Mouse (Mus musculus): ENCODE data around the gene Gm47283. TPM values are rescaled to one million over a fixed set of nuclear protein-coding genes. Genes with fewer than 3 reads are reported as not detected.
"Not testable (repeated sequence)": the region's sequence is repeated elsewhere in the genome, so short reads cannot be mapped to it uniquely, and the experiment has no call there.

Gm47283 gene
- polyA plus RNA-seq (2011; ENCODE audit: insufficient read depth, insufficient read length, low replicate concordance, missing spikeins), result not detected in 2 replicates

DNA sequence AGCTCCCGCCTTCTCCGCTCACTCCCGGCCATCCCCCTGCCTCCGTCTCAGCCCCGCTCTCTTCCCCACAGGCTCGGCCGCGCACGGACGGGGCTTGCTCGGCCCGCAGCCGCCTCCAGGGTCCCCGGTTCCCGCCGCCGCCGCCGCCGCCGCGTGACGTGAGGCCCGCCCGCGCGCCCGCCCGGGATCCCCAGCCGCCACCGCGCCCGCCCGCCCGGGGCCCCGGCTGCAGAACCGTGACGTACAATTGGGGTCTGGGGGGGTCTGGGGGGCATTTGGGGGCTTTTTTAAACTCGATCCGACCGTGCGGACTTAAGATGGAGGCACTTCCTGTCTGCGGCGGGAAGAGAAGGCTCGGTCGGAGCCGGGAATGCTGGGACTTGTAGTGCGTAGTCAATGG, at the start of gene Gm47283:
TSS of gene Gm47283 (plus strand) at position 301 of the 400 bp plus-strand sequence.
- not testable (repeated sequence) for H3K27ac ChIP-seq (ENCODE audit: control insufficient read depth, insufficient read depth, low read depth, low read length, poor library complexity); H3K4me3 ChIP-seq (replicated peaks; ENCODE audit: control insufficient read depth, low read depth, low read length); H3K4me1 ChIP-seq (ENCODE audit: control insufficient read depth, insufficient read depth, low read length)
- WGBS, result no CpG with 5 or more reads among the region's 48 CpGs

DNA sequence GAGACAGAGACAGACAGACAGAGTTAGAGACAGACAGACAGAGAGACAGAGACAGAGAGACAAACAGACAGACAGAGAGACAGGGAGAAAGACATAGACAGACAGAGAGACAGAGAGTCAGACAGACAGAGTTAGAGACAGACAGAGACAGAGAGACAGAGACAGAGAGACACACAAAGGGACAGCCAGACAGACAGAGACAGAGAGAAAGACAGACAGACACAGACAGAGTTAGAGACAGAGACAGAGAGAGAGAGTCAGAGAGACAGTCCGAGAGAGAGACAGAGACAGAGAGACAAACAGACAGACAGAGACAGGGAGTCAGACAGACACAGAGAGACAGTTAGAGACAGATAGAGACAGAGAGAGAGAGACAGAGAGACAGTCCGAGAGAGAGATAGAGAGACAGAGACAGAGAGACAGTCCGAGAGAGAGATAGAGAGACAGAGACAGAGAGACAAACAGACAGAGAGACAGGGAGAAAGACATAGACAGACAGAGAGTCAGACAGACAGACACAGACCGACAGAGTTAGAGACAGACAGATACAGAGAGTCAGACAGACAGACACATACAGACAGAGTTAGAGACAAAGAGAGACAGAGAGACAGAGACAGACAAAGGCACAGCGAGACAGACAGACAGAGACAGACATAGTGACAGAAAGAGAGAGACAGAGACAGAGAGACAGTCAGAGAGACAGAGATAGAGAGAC, 49.2 kb upstream of the Gm47283 start:
- H3K4me3 ChIP-seq (replicated peaks; ENCODE audit: control insufficient read depth, low read depth, low read length); H3K4me1 ChIP-seq (ENCODE audit: control insufficient read depth, insufficient read depth, low read length); H3K27ac ChIP-seq (ENCODE audit: control insufficient read depth, insufficient read depth, low read depth, low read length, poor library complexity): not testable (repeated sequence)
- 74% methylated on average over 4 of the region's 5 CpGs for WGBS

DNA sequence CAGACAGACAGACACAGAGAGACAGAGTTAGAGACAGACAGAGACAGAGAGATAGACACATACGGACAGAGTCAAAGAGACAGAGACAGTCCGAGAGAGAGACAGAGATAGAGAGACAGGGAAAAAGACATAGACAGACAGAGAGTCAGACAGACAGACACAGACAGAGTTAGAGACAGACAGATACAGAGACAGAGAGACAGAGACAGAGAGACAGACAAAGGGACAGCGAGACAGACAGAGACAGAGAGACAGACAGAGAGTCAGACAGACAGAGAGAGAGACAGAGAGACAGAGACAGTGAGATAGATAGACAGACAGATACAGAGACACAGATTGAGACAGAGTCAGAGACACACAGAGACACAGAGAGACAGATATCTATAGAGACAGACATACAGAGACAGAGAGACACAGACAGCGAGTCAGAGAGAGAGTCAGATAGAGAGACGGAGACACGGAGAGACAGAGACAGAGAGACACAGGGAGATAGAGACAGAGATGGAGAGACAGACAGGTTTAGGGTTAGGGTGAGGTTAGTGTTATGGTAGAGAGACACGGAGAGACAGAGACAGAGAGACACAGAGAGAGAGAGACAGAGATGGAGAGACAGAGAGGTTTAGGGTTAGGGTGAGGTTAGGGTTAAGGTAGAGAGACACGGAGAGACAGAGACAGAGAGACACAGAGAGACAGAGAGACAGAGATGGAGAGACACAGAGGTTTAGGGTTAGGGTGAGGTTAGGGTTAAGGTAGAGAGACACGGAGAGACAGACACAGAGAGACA, 48.1 kb upstream of the Gm47283 start:
- H3K27ac ChIP-seq (ENCODE audit: control insufficient read depth, insufficient read depth, low read depth, low read length, poor library complexity); H3K4me3 ChIP-seq (replicated peaks; ENCODE audit: control insufficient read depth, low read depth, low read length); H3K4me1 ChIP-seq (ENCODE audit: control insufficient read depth, insufficient read depth, low read length): not testable (repeated sequence)
- 72% methylated on average over 6 of the region's 9 CpGs for WGBS

DNA sequence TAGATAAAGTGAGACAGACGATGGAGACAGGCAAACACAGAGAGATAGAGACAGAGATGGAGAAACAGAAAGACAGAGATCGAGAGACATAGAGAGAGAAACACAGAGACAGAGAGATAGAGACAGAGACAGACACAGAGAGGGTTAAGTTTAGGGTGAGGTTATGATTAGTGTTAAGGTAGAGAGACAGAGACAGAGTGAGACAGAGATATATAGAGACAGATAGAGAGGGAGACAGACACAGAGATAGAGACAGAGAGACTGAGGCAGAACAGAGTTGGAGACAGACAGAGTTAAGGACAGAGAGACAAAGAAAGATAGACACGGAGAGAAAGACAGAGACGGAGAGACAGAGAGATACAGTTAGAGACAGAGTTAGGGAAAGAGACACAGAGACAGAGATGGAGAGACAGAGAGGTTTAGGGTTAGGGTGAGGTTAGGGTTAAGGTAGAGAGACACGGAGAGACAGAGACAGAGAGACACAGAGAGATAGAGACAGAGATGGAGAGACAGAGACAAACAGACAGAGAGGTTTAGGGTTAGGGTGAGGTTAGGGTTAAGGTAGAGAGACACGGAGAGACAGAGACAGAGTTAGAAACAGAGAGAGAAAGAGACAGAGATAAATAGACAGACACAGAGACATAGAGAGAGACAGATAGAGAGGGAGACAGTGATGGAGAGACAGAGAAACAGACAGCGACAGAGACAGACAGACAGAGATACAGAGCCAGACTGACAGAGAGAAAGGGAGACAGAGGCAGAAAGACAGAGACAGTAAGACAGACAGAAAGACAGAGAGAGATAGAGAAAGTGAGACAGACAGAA, 46.7 kb upstream of the Gm47283 start:
- TF ChIP-seq POLR2A (IDR thresholded peaks at IDR 0.05; ENCODE audit: borderline replicate concordance, control insufficient read depth, low read depth, low read length), result no peak
- TF ChIP-seq CTCF (IDR thresholded peaks at IDR 0.05; ENCODE audit: control insufficient read depth, insufficient read depth, low read length), result no peak
- no peak overlapping the region for H3K27ac ChIP-seq (ENCODE audit: control insufficient read depth, insufficient read depth, low read depth, low read length, poor library complexity)
- H3K4me3 ChIP-seq (replicated peaks; ENCODE audit: control insufficient read depth, low read depth, low read length), result no peak overlapping the region
- no peaks in the 10 kb centered on the region for H3K4me1 ChIP-seq (ENCODE audit: control insufficient read depth, insufficient read depth, low read length)
- 63% methylated on average over 4 of the region's 7 CpGs for WGBS

DNA sequence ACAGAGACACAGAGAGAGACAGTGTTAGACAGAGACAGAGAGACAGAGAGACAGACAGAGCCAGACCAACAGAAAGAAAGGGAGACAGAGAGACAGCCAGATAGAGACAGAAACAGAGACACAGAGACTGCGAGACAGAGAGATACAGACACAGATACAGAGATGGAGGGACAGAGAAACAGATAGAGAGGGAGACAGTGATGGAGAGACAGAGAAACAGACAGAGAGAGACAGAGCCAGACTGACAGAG, 46.2 kb upstream of the Gm47283 start:
- Histone ChIP-seq H3K4me3 (replicated peaks; ENCODE audit: control insufficient read depth, low read depth, low read length) (no peak overlapping the region), H3K4me1 (ENCODE audit: control insufficient read depth, insufficient read depth, low read length) (no peaks in the 10 kb centered on the region), H3K27ac (ENCODE audit: control insufficient read depth, insufficient read depth, low read depth, low read length, poor library complexity) (no peak overlapping the region)
- TF ChIP-seq POLR2A (IDR thresholded peaks at IDR 0.05; ENCODE audit: borderline replicate concordance, control insufficient read depth, low read depth, low read length) (no peak), CTCF (IDR thresholded peaks at IDR 0.05; ENCODE audit: control insufficient read depth, insufficient read depth, low read length) (no peak)
- WGBS, result 84% methylated on average over 1 of the region's 1 CpGs

DNA sequence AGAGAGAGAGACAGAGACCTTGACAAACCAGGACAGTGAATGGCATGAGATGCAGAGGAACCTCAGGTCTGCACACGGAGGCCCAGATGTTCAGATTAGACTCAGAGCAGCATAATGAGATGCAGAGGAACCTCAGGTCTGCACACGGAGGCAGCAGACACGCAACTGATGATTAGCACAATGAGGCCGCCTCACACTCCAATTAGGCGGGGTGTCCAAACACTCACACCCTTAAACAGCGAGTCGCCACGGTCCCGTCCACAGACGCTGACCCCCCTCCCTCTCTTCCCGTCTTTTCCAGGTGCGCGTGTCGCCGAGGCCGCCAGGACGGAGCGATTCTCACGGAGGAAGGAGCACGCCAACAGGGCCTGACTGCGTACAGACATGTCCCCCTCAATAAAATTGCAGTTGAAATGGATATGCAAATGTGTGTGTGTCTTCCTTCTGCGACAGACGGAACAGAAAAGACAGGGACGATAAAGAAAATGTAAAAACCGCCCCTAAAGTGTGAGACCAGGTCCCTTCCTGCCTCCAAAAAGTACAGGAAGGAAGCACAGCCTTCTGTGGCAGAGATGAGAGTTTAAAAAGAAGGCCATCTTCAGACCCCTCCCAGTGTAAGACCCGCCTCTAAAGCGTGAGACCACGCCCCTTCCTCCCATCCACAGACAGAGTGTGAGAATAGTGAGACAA, 45.6 kb upstream of the Gm47283 start:
- WGBS, result 71% methylated on average over 28 of the region's 28 CpGs
- H3K4me3 ChIP-seq (replicated peaks; ENCODE audit: control insufficient read depth, low read depth, low read length); H3K4me1 ChIP-seq (ENCODE audit: control insufficient read depth, insufficient read depth, low read length); H3K27ac ChIP-seq (ENCODE audit: control insufficient read depth, insufficient read depth, low read depth, low read length, poor library complexity): not testable (repeated sequence)

DNA sequence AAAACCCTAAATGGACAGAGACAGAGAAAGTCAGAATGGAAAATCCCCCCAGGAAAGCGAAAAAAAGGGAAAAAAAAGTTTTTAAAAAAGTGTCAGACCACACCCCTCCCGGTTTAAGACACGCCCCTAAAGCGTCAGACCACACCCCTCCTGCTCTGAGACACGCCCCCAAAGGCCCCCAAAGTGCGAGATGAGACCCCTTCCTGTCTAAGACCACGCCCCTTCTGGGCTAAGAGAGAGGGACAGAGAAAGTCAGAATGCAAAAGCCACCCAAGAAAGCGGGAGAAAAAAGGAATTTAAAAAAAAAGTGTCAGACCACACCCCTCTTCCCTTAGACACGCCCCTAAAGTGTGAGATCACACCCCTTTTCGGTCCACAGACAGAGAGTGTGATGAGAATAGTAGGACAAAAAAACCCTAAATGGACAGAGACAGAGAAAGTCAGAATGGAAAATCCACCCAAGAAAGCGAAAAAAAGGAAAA, 45.0 kb upstream of the Gm47283 start:
- not testable (repeated sequence) for H3K4me1 ChIP-seq (ENCODE audit: control insufficient read depth, insufficient read depth, low read length); H3K4me3 ChIP-seq (replicated peaks; ENCODE audit: control insufficient read depth, low read depth, low read length); H3K27ac ChIP-seq (ENCODE audit: control insufficient read depth, insufficient read depth, low read depth, low read length, poor library complexity)
- 57% methylated on average over 11 of the region's 11 CpGs for WGBS

DNA sequence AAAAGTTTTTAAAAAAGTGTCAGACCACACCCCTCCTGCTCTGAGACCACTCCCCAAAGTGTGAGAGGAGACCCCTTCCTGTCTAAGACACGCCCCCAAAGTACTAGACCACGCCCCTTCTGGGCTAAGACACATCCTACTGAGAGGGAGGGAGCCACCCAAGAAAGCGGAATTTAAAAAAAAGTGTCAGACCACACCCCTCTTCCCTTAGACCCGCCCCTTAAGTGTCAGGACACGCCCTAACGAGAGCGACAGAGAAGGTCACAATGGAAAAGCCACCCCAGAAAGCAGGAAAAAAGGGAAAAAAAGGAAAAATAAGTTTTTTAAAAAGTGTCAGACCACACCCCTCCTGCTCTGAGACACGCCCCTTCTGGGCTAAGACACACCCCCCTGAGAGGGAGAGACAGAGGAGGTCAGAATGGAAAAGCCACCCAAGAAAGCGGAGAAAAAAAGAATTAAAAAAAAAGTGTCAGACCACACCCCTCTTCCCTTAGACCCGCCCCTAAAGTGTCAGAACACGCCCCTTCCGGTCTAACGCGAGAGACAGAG, 44.5 kb upstream of the Gm47283 start:
- H3K27ac ChIP-seq (ENCODE audit: control insufficient read depth, insufficient read depth, low read depth, low read length, poor library complexity), result no peak overlapping the region
- WGBS, result 54% methylated on average over 14 of the region's 14 CpGs
- H3K4me1 ChIP-seq (ENCODE audit: control insufficient read depth, insufficient read depth, low read length), result no peaks in the 10 kb centered on the region
- TF ChIP-seq POLR2A (IDR thresholded peaks at IDR 0.05; ENCODE audit: borderline replicate concordance, control insufficient read depth, low read depth, low read length), result no peak
- TF ChIP-seq CTCF (IDR thresholded peaks at IDR 0.05; ENCODE audit: control insufficient read depth, insufficient read depth, low read length), result no peak
- no peak overlapping the region for H3K4me3 ChIP-seq (replicated peaks; ENCODE audit: control insufficient read depth, low read depth, low read length)

DNA sequence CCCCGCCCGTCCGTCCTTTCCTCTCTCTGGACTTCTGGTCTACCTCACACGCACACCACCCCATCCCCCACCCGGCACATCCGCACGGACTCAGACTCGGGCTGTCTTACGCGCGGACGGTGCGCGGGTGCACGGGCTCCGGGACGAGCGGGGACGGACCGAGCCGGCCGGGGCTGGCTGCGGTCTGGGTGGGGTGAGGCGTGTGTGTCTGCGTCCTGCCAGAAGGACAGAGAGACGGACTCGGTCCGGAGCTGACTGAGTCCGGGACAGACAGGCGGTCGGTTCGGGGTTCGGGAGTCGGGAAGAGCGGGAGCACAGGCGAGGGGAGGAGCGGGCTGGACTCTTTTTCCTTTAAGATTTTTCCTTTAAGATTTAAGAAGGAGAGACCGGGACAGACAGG, 43.5 kb upstream of the Gm47283 start:
- 83% methylated on average over 38 of the region's 38 CpGs for WGBS
- H3K27ac ChIP-seq (ENCODE audit: control insufficient read depth, insufficient read depth, low read depth, low read length, poor library complexity), result not testable (repeated sequence)

DNA sequence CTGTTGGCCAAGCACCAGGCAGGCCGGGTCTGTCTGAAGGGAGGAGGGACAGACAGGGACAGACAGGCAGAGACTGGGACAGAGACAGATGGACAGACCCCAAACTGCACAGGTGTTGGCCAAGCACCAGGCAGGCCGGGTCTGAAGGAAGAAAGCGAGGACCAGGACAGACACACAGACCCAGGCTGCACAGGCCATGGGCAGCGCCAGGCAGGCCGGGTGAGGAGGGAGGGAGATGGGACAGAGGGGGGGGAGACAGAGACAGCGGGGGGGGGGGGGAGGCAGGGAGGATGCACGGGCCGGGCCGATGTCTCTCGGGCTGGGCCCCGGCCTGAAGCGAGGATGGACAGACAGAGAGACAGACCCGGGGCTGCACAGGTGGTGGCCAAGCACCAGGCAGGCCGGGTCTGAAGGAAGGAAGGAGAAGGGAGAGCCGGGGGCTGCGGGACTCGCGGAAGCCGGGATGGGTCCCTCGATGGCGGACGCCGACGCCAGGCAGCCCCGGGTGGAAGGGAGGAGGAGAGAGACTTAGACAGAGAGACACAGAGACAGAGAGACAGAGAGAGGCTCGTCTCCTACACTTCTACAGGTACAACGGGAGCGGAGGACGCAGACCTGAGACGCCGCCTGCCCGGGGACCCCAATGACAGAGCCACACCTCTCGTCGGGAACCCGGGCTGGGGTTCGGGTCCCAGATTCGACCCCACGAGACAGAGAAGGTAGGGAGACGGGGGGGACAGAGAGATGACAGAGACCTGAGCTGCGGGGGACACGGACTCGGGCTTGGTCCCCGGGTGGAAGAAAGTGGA, 42.9 kb upstream of the Gm47283 start:
- not testable (repeated sequence) for H3K4me1 ChIP-seq (ENCODE audit: control insufficient read depth, insufficient read depth, low read length); H3K4me3 ChIP-seq (replicated peaks; ENCODE audit: control insufficient read depth, low read depth, low read length); H3K27ac ChIP-seq (ENCODE audit: control insufficient read depth, insufficient read depth, low read depth, low read length, poor library complexity)
- 84% methylated on average over 43 of the region's 43 CpGs for WGBS

More for the DNA sequence above, 43.5 kb upstream of the Gm47283 start:
- H3K4me3 ChIP-seq (replicated peaks; ENCODE audit: control insufficient read depth, low read depth, low read length); H3K4me1 ChIP-seq (ENCODE audit: control insufficient read depth, insufficient read depth, low read length): not testable (repeated sequence)

DNA sequence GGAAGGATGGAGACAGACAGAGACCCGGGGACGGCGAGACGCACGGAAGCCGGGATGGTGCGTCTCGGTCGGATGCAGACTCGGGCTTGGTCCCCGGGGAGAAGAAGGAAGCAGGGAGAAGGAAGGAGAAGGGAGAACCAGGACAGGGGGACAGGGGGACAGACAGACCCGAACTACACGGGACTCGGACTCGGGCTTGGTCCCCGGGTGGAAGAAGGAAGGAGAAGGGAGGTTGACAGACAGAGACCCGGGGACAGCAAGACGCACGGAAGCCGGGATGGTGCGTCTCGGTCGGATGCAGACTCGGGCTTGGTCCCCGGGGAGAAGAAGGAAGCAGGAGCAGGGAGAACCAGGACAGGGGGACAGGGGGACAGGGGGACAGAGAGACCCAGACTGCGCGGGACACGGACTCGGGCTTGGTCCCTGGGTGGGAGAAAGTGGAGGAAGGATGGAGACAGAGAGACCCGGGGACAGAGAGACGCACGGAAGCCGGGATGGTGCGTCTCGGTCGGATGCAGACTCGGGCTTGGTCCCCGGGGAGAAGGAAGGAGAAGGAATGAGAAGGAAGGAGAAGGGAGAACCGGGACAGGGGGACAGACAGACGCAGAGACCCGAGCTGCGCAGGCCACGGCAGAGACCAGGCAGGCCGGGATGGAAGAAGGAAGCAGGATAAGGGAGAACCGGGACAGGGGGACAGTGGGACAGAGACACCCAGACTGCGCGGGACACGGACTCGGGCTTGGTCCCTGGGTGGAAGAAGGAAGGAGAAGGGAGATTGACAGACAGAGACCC, 42.1 kb upstream of the Gm47283 start:
- not testable (repeated sequence) for H3K4me1 ChIP-seq (ENCODE audit: control insufficient read depth, insufficient read depth, low read length); H3K4me3 ChIP-seq (replicated peaks; ENCODE audit: control insufficient read depth, low read depth, low read length); H3K27ac ChIP-seq (ENCODE audit: control insufficient read depth, insufficient read depth, low read depth, low read length, poor library complexity)
- 87% methylated on average over 49 of the region's 49 CpGs for WGBS
